Mouse (Mus musculus) gastrocnemius, postnatal 25 days (tissue): ENCODE measurements at regions not wholly inside any gene's neighbourhood (a gene's known extent, or its start where the extent isn't known, plus 50 kb on each side); places are given as distances from the start of the nearest gene placed in this dataset.

Experiments
- DNase-seq: peaks from one replicate; pipeline ENCODE4 v3.0.0; 2022

DNA sequence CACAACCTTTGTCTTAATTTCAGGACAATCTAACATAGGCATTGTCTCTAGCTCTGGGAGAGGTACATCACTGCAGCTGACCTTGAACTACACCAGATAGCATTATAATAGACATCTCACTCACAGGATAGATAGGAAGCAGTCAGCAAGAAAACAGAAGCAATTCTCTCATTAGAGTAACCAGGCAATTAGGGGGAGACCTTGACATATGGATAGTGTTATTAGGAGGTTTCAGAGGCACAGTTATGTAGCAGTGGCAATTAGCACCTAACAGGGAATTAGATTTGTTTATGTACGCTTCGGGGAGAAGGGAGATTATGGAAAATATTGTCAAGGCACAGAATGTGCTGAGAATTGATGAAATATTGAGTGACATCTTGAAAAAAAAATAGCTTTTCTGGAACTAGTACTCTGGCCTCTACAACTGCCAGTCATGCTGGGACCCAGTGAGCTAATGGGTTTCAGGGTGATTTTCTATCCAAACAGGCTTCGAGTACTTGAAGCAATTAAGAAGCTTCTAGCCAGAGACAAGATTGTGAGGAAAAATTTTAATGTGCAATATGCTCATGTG, 216.8 kb upstream of the Aco1 start:
- no peak for DNase-seq

DNA sequence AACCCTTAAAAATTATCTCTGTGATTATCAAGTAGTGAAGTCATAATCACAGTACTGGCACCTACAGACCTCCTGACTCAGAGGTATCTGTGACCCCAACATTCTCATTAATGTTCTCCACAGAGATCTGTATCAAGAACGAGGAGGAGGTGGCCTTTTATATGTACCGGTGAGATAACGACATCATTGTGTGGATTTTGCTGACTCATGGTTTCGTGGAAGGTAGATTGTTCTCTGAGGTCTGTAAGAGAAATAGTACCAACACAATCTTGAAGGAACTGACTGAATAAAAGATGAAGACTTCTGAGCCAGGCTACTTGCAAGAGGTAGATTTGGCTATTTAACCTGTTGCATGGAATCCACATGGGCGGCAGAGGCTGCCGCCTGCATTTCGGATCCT, 216.3 kb upstream of the Aco1 start:
- DNase-seq = no peak

DNA sequence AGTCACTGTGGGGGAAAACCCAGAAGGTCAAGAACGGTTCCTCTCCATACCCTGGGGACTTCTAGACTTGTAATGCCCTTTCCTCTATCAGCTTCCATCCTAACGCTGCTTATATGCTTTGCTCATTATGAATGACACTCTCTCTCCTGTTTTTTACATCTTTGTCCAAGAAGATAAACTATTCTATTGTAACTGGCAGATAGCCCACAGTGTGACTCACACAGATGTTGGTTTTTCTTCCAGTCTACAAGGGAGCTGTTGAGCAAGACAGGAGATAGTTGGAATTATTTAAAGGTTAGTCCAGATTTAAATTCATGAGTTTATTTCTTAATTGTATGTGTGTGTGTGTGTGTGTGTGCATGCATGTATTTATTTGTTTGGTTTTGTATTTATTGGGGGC, 214.4 kb upstream of the Aco1 start:
- no peak for DNase-seq

DNA sequence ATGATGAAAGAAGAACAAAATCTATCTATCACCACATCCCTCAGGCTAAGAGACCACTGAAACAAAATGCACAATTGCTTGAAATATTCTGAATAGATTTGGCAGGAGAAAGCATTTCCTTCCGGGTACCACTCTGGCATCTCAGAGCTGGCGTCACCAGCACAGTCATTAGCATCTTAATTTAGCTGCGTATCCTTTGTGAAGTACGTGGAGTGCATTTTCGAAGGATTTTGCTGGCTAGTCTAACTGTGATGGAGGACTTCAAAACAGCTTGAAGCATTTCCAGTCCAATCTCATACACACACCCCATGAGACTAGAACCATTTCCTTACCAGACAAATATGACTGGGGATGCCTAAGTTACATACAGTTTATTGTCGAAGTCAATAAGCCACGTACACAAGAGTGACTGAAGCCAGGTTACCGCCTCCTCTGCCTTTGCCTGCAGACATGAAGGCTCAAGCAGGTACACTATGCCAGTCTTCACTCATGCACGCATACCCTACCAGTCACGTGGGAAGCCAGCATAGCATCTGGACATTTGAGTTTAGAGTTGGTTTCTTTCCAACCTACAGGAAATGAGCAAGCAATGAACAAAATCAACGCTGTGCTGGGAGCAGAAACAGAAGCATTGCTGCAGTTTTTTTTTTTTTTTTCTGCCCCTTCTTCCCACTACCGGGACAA, 208.7 kb upstream of the Aco1 start:
- no peak for DNase-seq

DNA sequence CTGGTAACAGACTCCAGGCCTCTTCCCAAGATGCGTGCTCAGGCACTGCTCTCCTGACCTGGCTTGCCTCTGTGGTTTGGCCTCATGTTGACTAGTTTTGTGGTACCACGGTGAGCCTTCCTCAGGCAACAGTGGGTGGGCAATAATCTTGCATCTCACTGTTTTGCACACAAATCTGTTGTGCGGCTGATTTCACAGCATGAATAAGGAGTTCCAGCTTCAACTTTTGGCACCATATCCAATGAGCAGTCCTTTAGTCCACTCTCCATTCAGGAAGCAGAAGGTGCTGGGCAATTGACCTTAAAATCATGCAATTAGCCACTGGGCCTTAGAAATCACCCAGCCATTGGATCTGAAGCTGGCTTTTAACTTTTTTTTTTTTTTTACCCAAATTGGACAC, 184.2 kb upstream of the Aco1 start:
- no peak for DNase-seq

DNA sequence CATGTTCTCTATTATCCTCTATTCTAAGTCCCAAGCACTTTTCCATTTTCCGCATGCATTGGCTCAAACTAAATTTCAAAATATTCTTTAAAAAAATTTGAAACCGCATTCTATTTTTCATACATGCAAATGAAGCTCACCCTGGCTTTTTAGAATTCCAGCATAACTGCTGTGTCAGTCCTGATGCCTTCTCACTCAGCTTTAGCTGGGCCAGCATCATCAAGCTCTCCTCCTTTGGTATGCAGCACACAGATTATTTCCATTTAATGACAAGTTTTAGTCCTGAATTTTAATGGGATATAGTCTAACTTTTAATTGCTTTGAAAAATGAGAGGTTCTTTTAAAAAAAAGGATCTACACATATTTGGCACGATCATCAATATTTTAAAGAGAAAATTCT, 174.9 kb upstream of the Aco1 start:
- no peak for DNase-seq

DNA sequence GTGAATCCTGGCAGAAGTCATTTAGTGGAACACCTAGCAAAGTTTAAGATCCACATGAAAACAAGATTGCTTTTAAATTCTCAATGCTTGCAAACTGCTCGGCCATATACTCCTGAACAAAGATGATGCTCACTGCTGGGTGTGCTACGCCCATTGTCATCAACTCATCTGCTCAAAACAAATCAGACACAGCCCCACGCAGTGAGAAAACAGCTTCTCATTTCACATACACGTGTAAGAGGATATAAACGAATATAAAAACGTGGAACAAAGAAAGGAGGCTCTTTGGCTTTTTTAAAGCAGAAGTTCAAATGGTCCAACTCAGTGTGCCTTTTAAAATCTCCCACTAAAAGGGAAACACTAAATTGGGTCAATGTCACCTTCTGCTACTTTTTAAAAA, 151.5 kb upstream of the Aco1 start:
- no peak for DNase-seq

DNA sequence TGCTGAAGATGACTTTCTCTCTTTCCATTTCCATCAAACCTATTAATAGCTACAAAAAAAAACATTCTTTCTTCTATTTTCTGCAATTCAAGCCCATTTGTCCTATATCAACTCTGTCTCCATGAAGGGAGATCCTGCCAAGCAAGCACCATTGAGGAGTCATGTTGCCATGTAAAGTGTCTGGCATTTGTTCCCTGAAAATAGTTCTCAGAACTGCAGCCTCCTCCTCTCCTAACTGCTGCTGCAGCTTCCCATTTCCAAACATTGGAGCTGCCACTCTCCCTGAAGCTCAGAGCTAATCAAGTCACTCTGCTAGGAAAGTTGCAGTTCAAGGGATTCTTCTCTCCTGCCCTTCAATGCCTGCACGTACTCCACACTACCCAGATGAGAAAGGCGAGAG, 151.0 kb upstream of the Aco1 start:
- no peak for DNase-seq

DNA sequence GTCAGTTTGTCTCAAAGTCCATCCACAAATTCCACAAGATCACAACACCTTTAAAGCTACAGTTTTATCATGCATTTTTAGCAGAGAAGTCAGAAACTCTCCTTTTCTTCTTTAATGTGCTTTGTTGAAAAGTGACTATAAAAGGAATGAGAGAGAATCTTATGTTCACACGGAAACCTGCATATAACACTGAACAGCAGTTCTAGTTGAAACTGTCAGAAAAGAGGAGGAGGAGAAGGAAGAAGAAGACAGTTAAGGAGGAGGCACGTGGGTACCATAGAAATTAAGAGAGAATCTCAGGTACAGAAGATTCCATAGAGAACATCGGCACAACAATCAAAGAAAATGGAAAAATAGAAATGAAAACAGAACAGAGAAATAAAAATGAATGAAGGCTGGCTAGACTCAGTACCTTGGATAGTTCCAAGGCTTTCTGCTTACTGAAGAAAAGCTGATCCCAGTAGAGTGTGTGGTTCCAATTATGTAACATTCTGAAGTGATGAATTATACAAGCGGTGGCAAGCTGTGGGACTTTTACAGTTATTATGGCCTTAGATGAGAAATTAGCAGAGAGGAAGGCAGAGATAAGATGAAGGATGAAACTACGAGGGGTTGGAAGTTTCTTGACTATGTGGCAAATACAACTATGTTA, 144.0 kb upstream of the Aco1 start:
- DNase-seq = no peak

DNA sequence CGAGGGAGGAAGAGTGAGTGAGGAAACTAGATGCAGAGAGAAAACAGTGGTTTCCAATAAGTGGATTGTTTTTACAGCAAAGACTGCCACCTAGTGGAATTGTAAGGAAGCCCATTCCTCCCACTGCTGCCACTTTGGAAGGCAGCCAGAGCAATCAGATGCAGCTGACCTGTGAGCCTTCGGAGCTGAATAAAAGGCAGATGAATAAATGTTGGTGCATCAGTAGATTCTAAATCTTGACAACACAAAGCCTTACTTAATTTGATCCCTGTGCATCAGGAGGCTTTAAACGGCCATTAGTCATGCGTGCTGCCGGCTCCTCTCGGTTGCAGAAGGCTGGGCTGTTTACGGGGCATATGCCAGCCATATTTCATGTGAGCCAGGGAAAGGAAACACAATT, 128.2 kb upstream of the Aco1 start:
- peak; percentile 17 for DNase-seq

DNA sequence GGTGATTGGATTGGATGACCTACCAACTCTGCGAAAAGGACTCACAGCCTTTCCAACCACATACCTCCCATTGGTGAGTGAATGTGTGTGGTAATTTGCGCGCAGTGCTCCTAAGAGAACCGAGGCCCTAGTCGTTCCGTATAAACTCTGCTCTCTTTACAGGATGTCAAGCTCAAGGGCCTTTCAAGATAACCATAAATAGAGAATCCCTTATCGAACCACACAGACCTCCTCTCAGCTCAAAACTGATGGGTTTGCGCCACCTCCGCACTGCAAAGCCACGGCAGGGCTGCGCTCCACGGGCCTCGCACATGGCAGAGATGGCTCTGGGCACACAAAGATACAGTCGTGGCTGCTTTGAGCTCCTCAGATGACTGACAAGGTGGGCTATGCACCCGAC, 126.0 kb upstream of the Aco1 start:
- no peak for DNase-seq

DNA sequence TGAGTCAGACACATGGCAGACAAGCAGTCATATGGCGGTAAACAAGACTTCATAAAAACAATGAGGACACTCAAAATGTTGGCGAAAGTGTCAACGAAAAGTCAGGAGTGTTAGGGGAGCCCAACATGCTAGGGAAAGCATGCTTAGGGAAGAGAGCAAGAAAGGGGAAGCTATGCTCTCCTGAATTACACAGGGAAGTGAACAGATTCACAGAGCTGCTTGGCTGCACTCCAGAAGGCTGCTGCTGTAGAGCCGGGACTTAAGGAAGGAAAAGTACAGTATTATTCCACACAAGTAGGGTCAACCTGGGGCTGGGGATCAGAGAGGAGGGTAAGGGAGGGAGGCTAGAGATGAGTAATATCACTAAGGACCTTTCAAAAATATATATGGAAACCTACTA, 124.7 kb upstream of the Aco1 start:
- no peak for DNase-seq

DNA sequence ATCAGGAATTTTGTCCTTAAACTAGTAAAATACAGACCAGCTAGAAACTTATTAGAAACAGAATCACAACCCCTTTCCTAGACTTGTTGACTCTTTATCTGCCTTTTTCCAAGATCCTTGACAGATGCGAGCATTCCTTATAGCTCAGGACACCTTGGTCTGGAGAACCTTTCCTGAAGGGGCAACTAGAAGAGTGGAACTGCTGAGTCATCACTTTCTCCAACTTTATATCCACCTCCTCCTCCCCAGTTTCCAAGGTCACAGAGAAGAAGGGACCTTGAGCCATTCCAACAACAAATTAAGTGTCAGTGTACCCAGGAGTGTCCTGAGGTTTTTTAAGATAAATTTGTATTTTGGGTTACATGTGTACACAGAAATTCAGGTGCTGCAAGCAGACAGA, 111.5 kb upstream of the Aco1 start:
- no peak for DNase-seq

DNA sequence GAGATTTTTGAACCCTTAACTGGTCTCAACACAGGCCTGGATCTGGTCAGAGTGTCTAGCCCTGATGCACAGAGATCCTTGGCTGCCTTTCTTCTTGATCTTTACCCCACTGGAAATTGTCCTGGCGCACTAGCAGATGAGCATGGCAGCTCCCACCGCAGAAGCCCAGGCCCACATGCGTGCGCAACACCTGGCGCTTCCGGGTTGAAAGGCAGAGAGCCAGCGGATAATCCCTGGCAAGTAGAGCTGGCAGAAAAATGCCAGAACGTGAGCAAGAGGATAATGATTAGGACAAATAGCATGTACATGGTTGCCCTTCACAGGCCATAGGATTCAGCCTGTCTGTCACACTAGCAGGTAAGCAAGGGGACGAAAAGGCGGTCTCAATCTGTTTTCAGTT, 95.0 kb upstream of the Aco1 start:
- DNase-seq = peak; percentile 20

DNA sequence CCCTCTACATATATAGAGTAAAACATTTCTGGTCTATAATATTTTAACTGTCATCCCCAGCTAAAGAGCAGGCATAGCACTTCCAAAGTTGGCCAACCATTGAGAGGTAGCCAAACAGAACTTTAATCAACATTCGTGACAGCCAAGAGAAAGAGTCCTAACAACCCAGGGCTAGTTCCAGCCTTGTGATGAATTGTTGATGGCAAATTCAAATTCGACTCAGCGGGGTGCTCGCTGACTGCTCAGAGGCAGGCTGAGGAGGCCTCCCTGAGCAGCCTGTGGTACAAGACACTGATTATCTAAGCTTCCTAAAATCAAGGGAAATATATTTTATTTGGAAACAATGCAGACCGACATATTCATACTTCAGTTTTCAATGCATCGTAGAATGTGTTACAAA, 93.8 kb upstream of the Aco1 start:
- no peak for DNase-seq

DNA sequence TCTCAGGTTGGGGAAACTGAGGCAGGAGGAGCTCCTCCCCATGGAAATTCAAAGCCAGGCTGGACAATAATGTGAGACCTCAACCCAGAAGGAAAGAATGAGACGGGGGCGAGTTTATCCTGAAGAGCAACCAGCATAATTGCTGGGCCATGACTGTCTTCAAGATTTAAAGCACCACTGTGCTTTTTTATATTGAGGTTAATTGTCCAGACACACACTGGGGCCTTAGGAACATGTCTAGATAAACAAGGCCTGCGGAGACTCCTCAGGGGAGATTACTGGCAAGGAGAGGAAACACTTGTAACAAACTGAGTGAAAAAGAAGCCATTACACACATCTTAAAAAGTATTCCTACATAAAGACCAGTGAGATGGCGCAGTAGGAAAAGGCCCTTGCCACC, 91.0 kb upstream of the Aco1 start:
- DNase-seq = no peak

DNA sequence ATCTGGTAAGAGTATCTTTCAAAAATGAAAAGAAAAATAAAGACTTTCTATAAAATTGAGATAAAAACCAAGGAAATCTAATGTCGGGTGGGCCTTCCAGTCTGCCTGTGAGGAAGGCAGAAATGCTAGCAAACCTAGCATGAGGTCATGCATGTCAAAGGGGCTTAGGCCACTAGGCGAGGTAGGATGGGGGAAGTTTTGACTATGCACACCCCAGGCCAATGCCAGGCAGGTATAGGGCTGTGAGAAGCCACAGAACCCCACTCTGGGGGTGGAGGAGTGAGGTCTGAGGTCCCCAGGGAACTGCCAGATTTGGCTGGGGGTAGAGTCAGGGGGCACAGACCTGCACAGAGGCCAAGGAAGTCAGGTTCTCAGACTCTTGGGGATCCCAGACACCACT, 89.5 kb upstream of the Aco1 start:
- DNase-seq = no peak

DNA sequence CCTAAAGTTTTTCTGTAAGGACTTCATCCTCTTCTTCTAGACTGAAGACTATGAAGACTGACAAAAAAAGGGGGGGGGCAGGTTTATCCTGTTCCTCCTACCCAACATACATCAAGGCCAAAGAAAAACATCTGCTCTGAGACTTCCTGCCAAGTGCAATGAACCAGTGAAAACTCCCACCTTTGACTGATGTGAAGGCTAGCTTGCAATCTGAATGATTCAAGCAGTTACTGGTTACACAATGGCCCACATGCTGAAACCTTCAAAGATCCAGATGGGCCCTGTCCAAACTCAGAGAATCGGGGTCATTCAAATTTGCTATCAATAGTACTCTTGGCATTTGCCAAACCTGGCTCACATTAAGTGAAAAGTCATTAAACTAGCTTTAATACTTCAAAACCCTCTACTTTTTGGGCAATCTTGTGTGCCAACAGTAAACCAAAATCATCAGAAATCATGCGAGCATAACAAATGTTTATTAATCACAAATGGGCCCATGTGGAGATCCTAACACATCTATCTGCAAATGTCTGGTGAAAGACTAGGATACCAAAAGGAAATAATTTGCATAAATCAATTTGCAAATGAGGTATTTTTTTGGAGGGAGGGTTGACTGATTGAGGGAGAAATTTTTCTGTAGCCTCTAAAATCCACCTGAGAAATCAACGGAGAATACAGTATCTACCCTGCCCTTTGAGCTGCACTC, 79.0 kb upstream of the Aco1 start:
- DNase-seq = peak; percentile 8

DNA sequence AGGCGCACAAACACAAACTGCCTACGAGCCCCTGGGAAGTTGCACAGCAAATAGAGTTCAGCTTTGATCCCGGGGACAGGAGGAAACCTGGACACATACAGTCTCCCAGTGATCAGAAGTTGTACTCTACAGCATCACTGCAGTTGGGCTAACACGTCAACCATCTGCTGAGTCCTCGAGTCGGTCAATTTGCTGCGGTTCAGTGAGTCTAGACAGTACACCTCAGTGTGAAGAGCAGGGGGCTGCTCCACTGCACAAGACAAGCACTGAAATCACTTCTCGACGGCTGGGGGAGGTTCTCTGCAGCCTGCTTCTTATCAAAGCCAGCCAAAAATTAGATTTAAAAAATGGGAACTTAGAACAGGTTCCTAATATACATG, 78.4 kb upstream of the Aco1 start:
- DNase-seq = no peak

DNA sequence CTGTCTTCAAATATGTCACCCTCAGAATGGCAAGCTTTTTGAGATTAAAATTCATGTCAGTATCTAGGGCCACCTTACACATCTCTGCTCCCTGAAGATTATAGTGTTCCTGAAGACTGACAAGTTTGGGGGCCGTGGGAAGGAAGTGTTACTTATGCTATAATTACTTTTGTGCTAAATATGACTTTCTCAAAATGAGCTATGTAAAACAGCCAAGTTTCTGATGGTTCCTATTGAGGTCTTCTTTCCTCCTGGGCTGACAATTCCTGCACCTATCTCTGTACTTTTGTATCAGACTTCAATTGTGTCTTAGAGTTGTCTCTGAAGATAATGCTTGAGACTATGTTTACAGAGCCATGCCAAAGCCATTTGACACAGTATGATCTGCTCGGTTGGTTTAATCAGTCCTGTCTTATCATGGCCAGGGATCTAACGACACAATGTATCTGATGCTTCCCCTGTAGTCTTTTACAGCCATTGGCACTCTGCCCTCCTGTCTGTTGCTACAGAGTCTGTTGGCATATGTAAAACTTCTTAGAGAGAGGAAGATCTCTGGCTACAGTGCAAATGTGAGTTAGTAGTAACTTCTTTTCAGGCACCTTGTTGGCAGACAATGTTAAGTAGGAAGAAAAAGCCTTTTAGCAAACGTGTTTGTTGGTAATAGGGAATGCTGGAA, 71.8 kb upstream of the Aco1 start:
- DNase-seq = no peak

DNA sequence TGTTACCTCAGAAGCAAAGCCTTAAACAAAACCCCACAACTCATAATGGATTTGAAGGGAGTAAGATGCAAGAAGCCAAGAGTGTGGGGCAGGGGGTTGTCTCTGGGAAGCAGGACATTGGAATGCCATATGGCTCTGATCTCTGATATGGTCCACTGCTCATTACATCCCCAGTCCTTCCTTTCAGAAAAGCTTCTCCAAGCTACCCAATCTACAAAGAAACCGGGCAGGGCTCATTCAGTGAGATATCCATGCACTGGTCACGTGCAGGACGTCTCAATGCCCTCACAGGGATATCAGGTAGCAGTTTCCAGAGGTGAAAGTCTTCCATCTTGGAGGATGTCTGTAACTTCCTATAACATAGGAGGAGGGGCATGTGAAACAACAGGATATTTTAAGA, 61.8 kb upstream of the Aco1 start:
- no peak for DNase-seq

DNA sequence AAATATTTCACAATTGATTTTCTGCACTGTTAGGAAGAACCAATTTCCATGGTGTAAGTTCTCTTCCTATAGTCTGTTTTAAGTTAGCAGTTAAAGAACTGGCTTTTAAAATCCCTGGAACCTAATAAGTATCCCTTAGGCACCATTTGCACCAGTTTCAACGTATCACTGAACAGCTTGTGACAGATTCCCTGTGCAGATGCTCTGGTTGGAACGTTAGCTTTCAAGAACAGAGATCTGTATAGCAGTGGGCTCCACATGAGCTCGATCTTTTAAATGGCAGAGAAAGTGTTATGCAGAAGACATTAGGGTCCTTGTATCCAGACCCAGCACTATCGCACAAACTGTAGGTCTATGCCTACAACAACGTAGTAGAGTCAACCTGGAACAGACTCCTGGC, 52.6 kb upstream of the Aco1 start:
- no peak for DNase-seq
